Mouse (Mus musculus): ENCODE measurements around the gene Rad9a. TPM values are rescaled to one million over a fixed set of nuclear protein-coding genes. Genes with fewer than 3 reads are reported as not detected.

Gene Rad9a
- total and polyA plus RNA-seq, 3 experiments, result 4.1 to 13.5 (median 4.4) TPM

DNA sequence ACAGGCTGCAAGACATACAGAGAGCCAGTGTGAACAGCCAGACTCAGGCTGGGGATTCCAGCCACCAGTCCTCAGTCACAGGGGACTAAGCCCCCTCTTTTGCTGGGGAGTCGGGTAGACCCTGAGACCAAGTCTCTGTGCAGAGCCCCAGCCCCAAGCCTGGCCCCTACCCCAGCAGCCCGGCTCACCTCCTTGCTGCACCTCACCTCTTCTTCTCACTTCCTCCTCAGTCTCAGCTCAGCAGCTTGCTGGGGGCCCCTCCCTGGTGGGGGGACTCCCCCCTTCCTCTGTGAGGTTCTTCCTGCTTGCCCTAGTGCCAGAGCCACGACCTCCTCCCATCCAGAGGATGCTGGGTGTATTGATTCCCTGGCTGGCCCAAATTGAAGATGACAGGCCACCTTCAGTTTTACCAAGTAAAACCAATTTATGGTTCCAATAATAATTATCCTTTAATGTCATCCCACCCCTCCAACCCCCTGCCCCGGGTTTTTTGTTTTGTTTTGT, 10.6 kb downstream of the Rad9a start, which contains the start of gene Tbc1d10c:
Gene Tbc1d10c (minus strand): TSS at position 454 of the 504 bp plus-strand sequence.
- Histone ChIP-seq H3K4me3 (peak within 1 kb of the TSS; percentile 98), H3K79me2 (replicated peaks; ENCODE audit: control insufficient read depth, insufficient read depth, low read length) (peaks cover 5% of the 10 kb centered on the region; the same call in 1 of the 2 replicates), H3K9ac (ENCODE audit: low read depth, low read length) (peak within 1 kb of the TSS; percentile 99), H3K27ac (peak within 1 kb of the TSS; percentile 96), H3K4me1 (ENCODE audit: control insufficient read depth, insufficient read depth, low read length) (peaks cover 7% of the 10 kb centered on the region), H3K36me3 (ENCODE audit: control insufficient read depth, insufficient read depth, low read length) (peaks cover 11% of the 10 kb centered on the region), H3K27me3 (ENCODE audit: control insufficient read depth, insufficient read depth, low read length) (no peaks in the 10 kb centered on the region)
- DNase-seq, result peak in 1 of 2 experiments; percentile 75
- intact Hi-C loops (cut with DNase I), result no loop called here
- 57% methylated on average over 4 of the region's 4 CpGs for WGBS
- TF ChIP-seq EP300 (IDR thresholded peaks at IDR 0.05; ENCODE audit: insufficient read depth, low read depth, low read length) (no peak), CTCF (IDR thresholded peaks at IDR 0.05) (no peak), POLR2A (IDR thresholded peaks at IDR 0.05; ENCODE audit: insufficient read depth, low read depth, low read length) (no peak)

DNA sequence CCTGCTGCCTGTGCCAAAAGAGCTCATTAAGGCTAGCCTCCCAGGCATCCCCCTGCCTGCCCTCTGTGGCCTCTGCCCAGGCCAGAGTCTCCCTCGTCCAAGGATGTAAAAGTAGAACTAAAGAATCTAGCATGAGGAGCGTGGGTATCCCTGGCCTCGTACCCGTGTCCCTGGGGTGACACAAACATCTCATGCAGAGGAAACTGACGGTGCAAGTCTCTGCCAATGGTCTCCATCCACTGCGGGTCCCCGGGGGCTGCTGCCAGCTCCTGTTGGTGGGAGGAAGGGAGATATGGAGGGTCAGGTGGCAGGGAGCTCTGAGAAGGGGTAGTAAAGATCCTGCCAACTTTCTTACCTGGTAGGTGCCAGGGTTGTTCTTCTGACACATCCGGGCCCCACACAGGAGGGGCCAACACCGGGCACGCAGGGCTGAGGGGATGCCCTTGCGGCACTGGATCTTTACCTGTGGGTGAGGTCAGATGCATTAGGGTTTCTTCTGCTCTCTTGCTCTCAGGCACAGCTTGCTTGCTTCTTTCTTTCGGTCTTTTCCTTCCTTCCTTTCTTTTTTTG, 12.3 kb downstream of the Rad9a start:
- 83% methylated on average over 12 of the region's 12 CpGs for WGBS
- no peak overlapping the region for H3K27ac ChIP-seq

DNA sequence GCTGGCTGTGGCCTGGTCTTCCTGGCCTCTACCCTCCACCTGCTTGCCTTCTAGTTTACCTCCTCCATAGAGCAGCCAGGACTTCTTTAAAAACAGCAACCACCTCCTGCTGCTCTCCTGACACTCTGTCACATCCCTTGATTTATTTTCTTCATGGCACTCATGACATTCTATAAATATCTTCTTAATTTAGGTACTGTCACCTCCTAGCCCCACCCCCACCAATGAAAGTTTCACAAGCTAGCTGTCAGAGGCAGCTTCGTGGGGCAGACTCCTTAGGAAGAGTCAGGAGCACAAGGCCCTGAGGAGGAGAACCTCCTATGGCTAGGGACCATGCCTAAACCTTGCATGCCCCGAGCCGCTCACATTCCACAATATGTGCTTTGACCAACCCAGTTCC, 14.2 kb downstream of the Rad9a start:
- Histone ChIP-seq H3K4me3 (no peak overlapping the region), H3K27me3 (ENCODE audit: control insufficient read depth, insufficient read depth, low read length) (no peaks in the 10 kb centered on the region), H3K4me1 (ENCODE audit: control insufficient read depth, insufficient read depth, low read length) (peaks cover 11% of the 10 kb centered on the region), H3K79me2 (replicated peaks; ENCODE audit: control insufficient read depth, insufficient read depth, low read length) (0 out of 2 replicates have a peak, but pooled peaks cover 2% of the 10 kb centered on the region), H3K36me3 (ENCODE audit: control insufficient read depth, insufficient read depth, low read length) (no peaks in the 10 kb centered on the region), H3K27ac (peak overlapping the region; percentile 75), H3K9ac (ENCODE audit: low read depth, low read length) (no peak overlapping the region)
- 69% methylated on average over 3 of the region's 3 CpGs for WGBS
- no peak for TF ChIP-seq EP300 (IDR thresholded peaks at IDR 0.05; ENCODE audit: insufficient read depth, low read depth, low read length)
- no peak for TF ChIP-seq POLR2A (IDR thresholded peaks at IDR 0.05; ENCODE audit: insufficient read depth, low read depth, low read length)
- no peak for TF ChIP-seq CTCF (IDR thresholded peaks at IDR 0.05)
- intact Hi-C loops (cut with DNase I), result no loop called here
- DNase-seq, result no peak

More for the DNA sequence above, 12.3 kb downstream of the Rad9a start:
- Histone ChIP-seq H3K36me3 (ENCODE audit: control insufficient read depth, insufficient read depth, low read length) (peaks cover 7% of the 10 kb centered on the region; the same call in 1 of the 2 replicates), H3K4me1 (ENCODE audit: control insufficient read depth, insufficient read depth, low read length) (peaks cover 15% of the 10 kb centered on the region), H3K27me3 (ENCODE audit: control insufficient read depth, insufficient read depth, low read length) (no peaks in the 10 kb centered on the region), H3K4me3 (no peak overlapping the region), H3K79me2 (replicated peaks; ENCODE audit: control insufficient read depth, insufficient read depth, low read length) (peaks cover 5% of the 10 kb centered on the region; the same call in 1 of the 2 replicates), H3K9ac (ENCODE audit: low read depth, low read length) (no peak overlapping the region)
- TF ChIP-seq CTCF (IDR thresholded peaks at IDR 0.05) (no peak), EP300 (IDR thresholded peaks at IDR 0.05; ENCODE audit: insufficient read depth, low read depth, low read length) (no peak), POLR2A (IDR thresholded peaks at IDR 0.05; ENCODE audit: insufficient read depth, low read depth, low read length) (no peak)
- no peak for DNase-seq
- intact Hi-C loops (cut with DNase I), result no loop called here

DNA sequence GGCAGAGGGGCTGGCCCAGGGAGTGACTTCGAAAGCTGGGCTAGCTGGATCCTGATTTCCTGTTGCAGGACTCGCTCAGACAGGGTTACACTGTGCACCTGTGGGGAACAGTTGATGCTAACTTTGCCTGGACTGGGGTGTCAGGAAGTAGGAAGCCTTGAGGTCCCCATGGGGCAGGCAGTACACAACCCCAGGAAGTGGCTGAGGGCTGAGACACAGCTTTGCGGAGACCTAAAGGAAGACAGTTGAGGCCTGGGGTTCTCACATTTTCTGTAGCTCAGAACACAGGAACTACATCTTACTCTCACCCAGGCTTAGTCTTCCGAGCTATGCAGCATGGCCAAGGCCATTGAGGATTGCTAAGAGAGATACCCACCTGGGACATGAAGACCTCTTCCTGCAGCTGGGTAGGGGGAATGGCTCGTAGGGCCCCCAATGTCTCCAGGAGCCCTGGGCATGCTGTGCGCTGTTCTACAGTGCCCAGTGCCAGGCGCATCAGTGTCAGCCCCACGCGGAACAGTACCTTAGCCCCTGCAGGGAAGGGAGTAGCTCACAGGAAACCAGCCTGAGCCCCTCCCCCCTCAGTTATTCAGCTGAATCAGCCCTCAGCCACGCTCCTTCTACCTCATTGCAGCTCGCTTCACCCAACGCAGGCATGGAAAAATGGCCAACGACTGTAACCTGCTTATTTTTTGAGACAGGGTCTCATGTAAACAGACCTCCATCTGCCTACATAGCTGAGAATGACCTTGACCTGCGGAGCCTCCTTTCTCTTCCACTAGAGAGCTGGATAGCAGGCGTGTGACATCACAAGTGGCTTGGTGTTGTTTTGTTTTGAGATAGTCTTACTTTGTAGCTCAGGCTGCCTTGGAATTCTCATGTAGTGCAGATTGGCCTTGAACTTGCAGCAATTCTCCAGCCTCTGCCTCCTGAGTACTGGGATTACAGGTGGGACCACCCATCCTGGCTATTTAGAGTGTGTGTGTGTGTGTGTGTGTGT, 16.2 kb downstream of the Rad9a start:
- peak in 1 of 2 experiments; percentile 56 for DNase-seq
- no peak overlapping the region for H3K9ac ChIP-seq (ENCODE audit: low read depth, low read length)

DNA sequence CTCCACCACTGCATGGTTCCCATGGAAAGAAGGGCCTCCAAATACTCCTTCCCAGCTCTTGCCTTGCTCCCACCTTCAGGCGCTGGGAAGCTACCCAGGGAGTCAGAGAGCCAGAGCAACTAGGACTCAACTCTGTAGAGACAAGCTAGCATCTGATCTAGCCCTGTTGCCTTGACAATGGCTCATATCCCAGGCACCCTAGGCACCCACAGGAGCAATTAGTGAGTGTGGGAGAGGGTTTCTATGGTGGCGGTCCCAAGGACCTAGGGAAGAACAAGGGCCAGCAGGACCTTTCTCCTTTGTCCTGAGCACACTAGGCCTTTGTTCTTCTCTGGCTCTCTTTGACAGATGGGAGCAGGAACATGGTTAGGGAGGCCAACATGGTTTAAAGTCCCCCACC, 17.8 kb downstream of the Rad9a start:
- H3K4me3 ChIP-seq, result no peak overlapping the region
- 92% methylated on average over 2 of the region's 2 CpGs for WGBS
- no peaks in the 10 kb centered on the region for H3K36me3 ChIP-seq (ENCODE audit: control insufficient read depth, insufficient read depth, low read length)
- peaks cover 8% of the 10 kb centered on the region; the same call in 1 of the 2 replicates for H3K4me1 ChIP-seq (ENCODE audit: control insufficient read depth, insufficient read depth, low read length)
- no peak overlapping the region for H3K27ac ChIP-seq
- H3K79me2 ChIP-seq (replicated peaks; ENCODE audit: control insufficient read depth, insufficient read depth, low read length), result no peaks in the 10 kb centered on the region
- no peaks in the 10 kb centered on the region for H3K27me3 ChIP-seq (ENCODE audit: control insufficient read depth, insufficient read depth, low read length)
- intact Hi-C loops (cut with DNase I), result no loop called here
- no peak for DNase-seq
- TF ChIP-seq POLR2A (IDR thresholded peaks at IDR 0.05; ENCODE audit: insufficient read depth, low read depth, low read length) (no peak), CTCF (IDR thresholded peaks at IDR 0.05) (no peak), EP300 (IDR thresholded peaks at IDR 0.05; ENCODE audit: insufficient read depth, low read depth, low read length) (no peak)
- no peak overlapping the region for H3K9ac ChIP-seq (ENCODE audit: low read depth, low read length)

More for the DNA sequence above, 16.2 kb downstream of the Rad9a start:
- Histone ChIP-seq H3K4me3 (no peak overlapping the region), H3K79me2 (replicated peaks; ENCODE audit: control insufficient read depth, insufficient read depth, low read length) (no peaks in the 10 kb centered on the region), H3K27ac (peak overlapping the region; percentile 54; the same call in 1 of the 2 replicates), H3K36me3 (ENCODE audit: control insufficient read depth, insufficient read depth, low read length) (no peaks in the 10 kb centered on the region), H3K27me3 (ENCODE audit: control insufficient read depth, insufficient read depth, low read length) (no peaks in the 10 kb centered on the region), H3K4me1 (ENCODE audit: control insufficient read depth, insufficient read depth, low read length) (peaks cover 8% of the 10 kb centered on the region; the same call in 1 of the 2 replicates)
- WGBS, result 42% methylated on average over 15 of the region's 15 CpGs
- no peak for TF ChIP-seq CTCF (IDR thresholded peaks at IDR 0.05)
- no peak for TF ChIP-seq POLR2A (IDR thresholded peaks at IDR 0.05; ENCODE audit: insufficient read depth, low read depth, low read length)
- TF ChIP-seq EP300 (IDR thresholded peaks at IDR 0.05; ENCODE audit: insufficient read depth, low read depth, low read length), result no peak
- intact Hi-C loops (cut with DNase I), result no loop called here

Measured in heart, adult 2 months (tissue).